Mouse (Mus musculus): ENCODE measurements around the gene Matn4.
"Not testable (repeated sequence)": the region's sequence is repeated elsewhere in the genome, so short reads cannot be mapped to it uniquely, and the experiment has no call there.

The Matn4 gene

DNA sequence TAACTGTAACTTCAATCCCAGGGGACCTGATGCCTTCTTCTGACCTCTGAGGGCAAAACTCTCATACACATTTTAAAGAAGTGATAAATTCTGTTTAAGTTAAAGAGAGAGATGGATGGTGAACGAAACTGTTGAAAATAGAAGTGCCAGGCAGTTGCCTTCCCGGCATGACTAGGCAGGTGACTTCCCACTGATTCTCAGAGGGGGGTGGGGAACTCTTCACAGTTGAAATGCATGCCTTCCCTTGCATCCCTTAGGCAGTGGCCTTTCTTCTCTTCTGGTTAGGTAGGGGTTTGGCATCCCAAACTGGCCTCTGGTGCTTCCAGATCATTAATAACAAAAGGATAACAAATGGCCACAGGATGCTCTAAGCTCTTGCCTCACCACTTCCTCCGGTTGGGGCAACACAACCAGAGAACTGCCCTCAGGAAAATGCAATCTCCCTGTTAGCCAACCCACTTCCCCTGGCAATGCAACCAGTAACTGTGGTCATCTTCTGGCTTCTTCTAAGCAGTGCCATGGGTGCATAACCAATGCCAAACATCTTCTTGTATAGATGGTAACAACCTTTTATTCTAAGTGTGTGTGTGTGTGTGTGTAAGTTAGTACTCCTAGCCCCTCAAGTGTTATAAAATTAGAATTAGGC, 32.4 kb downstream of the Matn4 start:
- DNase-seq (ENCODE audit: low spot score in 2 of 2): no peak

DNA sequence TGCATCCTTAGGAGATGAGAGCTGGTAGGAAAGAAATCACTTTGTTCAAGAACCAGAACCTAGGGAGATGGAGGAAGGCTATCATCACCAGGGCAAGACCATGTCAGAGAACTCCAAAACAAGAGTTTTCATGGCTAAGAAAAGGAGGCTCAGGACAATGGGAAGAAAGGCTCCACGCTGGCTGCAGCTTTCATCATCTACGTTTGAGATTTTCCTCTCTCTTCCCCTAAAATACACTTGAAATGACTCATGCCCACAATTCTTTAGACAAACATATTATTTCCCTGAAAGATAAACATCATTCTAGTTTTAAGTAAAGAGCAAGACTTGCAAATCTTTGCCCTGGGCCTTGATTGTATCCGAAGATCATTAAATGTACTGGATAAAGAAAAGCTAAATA, 33.6 kb downstream of the Matn4 start:
- DNase-seq (ENCODE audit: low spot score in 2 of 2): no peak

DNA sequence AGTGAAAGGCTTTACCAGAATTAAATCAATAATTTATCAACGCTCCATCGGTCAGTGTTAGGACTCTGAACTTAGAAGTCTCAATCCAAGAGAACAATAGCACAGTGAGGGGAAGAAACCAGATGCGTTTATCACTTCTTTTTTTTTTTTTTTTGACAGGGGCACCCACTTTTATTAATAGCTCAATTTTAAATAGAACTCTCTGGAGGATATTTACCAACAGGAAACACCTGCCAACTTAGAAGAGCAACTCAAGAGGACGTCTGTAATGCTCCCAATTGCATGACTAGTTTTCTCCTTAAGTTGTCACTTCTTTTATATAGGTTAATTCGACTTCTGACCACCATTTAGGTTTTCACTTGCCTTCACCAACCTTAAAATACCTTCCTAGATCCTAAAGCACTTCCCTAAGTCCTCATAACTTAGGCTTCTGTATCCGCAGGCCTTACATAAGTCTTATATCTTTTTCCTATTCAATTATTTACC, 36.3 kb downstream of the Matn4 start:
- DNase-seq (ENCODE audit: low spot score in 2 of 2): no peak

DNA sequence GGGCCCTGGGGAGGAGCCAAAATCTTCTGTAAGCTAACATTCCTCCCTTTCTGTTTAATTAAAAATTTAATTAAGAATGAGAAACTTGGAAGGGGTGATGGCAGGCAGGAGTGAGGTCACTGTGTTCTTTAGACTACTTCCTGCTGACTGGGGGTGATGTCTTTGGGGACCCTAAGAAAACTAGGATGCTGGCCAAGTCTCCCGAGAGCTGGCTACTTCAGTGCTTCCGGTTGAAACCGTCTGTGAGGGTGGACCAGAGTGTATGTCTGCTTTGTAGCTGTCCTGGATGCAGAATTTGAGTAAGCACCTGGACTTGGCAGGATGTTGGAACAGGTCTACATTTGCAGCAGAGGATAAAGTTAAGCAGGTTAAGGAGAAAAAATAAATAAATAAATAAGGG, 38.0 kb downstream of the Matn4 start:
- DNase-seq (ENCODE audit: low spot score in 2 of 2): no peak

DNA sequence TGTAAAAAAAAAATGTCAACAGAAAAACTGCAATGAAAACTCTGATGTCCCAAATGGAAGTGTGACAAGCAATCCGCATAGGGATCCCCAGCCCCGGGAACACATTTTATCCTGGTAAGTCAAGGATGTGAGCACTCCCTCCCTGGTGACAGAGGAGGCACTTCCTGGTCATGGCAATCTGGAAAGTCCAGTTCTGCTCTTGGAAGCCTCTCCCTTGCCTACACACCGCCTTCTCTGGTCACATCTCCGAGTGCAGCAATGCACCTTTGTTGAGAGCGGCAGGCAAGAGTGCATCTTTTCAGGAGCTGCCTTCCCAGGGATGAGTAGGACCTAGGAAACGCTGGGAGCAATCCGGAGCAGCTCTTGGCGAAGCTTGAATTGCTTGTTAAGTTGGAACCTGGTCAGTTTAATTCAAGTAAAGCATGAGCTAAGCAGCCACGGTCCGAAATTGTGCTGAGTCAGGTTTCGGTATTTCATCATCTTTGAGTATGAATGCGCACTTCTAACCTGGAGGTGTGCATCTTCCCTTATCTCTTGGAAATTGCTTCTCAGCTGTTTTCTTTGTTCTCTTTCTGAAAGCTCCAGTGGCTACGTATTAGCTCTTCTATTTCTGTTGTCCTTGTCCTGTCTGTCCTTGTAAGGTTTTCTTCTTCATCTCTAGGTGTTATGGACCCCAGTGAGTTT, 43.8 kb downstream of the Matn4 start:
- no peak for DNase-seq (ENCODE audit: low spot score in 2 of 2)

DNA sequence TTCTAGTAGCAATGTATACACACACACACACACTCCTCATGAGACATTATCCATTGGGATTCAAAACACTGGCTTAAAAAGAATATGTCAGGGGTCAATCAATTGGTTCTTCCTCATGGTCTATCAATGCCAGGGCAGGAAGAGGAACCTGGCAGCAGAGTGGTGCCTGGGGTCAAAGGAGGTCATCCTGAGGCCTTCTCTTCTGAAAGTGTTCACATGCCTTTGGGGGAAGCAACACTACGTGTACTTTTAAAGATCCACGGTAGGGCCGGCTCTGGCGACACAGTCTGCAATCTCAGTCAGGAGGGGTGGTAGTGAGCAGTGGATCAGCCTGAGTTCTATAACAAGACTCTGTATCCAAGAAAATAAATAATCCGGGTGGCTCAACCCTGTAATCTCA, 45.3 kb downstream of the Matn4 start:
- no peak for DNase-seq (ENCODE audit: low spot score in 2 of 2)

DNA sequence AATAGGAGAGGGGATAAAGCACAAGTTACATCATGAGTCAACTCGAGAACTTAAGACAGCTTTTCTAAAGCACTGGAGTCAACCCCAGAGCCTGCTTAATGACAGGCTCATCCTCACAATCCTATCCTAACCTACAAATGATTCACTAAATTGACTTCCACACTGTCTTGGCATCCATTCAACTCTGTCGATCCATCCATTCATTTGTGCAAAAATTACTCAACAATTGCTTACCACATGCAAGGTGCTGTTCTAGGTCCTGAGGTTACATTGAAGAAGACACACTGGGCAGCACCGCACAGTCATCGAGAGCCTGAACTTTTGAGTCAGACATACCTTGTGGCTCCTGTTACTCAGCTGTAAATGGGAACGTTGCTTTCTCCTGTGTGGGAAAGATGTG, 45.9 kb downstream of the Matn4 start:
- no peak for DNase-seq (ENCODE audit: low spot score in 2 of 2)

DNA sequence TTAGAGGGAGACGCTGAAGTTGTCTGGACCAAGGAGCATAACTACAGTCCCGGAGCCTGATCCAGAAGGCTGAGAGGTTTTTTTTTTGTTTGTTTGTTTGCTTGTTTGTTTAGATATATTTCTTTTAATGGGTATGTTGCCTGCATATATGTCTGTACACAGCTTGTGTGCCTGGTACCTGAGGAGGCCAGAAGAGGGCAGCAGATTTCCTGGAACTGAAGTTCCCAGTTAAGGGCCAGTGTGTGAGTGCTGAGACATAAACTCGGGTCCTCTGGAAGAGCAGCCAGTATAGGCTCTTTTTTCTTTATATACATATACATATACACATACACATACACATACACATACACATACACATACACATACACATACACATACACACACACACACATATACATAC, 46.6 kb downstream of the Matn4 start:
- no peak for DNase-seq (ENCODE audit: low spot score in 2 of 2)

DNA sequence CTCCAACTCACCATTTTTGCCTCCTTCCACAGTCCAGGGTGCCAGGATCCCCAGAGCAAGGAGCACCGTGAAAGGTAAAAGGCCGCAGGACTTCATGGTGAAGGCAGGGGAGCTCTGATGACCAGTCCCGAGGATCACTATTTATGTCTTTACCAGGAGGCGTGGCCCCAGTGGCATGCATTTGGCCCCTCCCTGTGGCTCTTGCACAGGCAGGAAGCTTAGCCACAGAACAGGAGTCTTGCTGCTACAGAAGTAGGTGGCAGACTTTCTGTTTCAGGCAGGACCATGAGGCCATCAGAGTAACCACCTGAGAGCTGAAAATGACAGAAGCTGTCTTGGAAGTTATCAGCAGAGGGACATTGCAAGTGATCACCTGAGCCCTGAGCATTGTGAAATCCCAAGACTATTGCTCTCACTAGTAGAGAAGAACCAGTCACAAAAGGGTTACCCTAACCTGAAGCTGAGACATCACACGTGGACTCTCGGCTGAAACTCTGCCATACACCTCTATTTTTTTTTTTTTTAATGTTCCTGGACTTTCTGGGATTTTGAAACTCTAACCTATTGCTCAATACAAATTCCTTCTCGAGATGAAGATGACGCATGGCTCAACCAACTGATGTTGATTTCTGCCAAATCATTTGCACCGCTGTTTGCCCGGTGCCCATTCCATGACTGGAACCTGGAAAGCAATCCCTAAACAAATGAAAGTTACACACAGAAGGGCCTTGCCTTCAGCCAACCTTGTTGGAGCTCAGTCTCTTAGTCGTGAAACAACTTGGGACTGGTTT, 48.6 kb downstream of the Matn4 start:
- DNase-seq (ENCODE audit: low spot score in 2 of 2): no peak

DNA sequence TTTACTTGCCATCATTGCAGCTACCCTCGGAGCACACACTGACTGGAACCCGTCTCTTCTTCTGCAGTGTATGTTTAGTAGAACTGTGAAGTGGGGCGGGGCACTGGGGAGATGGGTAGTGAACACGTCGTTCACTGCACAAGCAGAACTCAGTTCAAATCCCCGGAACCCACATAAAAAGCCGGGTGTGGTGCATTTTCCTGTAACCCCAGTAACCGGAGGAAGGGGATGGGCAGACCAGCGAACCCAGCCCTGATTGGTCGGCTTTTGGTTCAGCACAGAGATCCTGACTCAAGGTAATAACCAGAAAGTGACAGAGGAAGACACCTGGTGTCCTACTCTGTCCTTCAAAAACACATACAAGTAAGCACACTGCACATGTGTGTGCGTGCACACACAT, 51.6 kb downstream of the Matn4 start:
- DNase-seq (ENCODE audit: low spot score in 2 of 2): no peak

DNA sequence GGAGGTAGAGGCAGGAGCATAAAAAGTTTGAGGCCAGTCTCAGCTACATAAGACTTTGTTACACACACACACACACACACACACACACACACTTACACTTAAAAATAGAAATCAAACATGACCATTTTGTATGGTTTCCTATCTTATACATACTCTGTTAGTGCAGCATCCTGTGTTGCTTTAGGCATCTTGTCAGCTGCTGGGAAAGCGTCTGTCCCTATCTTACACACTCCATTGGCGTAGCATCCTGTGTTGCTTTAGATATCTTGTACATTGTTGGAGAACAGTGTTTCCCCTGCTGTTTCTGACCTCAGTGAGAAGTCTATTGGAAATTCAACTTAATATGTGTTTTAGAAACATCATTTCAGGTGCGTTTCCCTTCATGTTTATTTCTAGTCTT, 52.3 kb downstream of the Matn4 start:
- DNase-seq (ENCODE audit: low spot score in 2 of 2): no peak

DNA sequence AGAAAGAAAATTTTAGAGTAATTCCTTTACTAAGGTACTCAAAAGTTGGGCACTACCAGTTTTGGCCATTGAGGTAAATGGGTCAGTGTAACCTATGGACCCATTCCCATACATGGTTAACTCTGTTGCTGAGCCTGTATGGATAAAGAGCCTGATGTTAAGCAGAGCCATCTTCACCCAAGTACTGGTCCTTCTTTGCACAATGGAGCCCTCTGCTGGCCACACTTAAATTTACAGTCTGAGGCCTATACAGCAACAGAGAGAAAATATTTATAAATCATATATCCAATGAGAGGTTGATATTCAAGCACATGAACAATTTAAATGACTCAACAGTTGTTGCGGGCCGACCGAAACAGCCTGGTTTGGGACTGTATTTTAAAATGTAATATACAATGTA, 56.0 kb downstream of the Matn4 start:
- DNase-seq (ENCODE audit: low spot score in 2 of 2): no peak

DNA sequence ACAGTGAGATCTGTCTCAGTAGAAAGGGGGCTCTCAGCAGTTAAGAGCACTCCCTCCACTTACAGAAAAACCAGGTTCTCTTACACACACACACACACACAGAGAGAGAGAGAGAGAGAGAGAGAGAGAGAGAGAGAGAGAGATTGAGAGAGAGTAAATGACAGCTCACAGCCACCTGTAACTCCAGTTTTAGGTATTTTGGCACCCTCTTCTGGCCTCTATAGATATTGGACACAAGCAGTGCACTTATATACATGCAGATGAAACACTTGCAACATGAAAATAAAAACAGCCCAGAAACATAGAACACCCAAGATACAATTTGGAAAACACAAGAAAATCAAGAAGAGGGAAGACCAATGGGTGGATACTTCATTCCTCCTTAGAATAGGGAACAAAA, 57.3 kb downstream of the Matn4 start:
- DNase-seq (ENCODE audit: low spot score in 2 of 2): not testable (repeated sequence)

DNA sequence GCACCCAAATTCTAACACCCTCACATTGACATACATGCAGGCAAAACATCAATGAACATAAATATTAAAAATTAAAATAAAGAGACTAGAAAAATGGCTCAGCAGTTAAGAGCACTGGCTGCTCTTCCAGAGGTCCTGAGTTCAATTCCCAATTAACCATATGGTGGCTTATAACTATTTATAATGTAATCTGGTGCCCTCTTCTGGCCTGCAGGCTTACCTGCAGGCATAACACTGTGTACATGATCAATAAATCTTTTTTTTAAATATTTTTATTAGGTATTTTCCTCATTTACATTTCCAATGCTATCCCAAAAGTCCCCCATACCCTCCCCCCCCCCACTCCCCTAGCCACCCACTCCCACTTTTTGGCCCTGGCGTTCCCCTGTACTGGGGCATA, 61.2 kb downstream of the Matn4 start:
- not testable (repeated sequence) for DNase-seq (ENCODE audit: low spot score in 2 of 2)

All from urinary bladder, postnatal 36 days (tissue).